Mouse (Mus musculus) heart, postnatal 10 days (tissue): ENCODE results near the gene Col6a1. TPM values are rescaled to one million over a fixed set of nuclear protein-coding genes. Genes with fewer than 3 reads are reported as not detected.
"Not testable (repeated sequence)": the region's sequence is repeated elsewhere in the genome, so short reads cannot be mapped to it uniquely, and the experiment has no call there.

Source experiments
- DNase-seq, 2 experiments: peaks; one replicate each; pipeline ENCODE4 v3.0.0; 2021
- intact Hi-C: fragments of 180-260 bp; cut with DNase I; formaldehyde crosslinking; loops from one replicate; pipeline ENCODE4 v1.15.1; 2025
- total RNA-seq, 2 experiments: library from RNA; stranded (reverse); gene quantifications; 2 replicates each; pipeline ENCODE4 v1.2.3; 2021

Col6a1 gene
- 100 to 1,000 TPM; 186 to 200 TPM for total RNA-seq

DNA sequence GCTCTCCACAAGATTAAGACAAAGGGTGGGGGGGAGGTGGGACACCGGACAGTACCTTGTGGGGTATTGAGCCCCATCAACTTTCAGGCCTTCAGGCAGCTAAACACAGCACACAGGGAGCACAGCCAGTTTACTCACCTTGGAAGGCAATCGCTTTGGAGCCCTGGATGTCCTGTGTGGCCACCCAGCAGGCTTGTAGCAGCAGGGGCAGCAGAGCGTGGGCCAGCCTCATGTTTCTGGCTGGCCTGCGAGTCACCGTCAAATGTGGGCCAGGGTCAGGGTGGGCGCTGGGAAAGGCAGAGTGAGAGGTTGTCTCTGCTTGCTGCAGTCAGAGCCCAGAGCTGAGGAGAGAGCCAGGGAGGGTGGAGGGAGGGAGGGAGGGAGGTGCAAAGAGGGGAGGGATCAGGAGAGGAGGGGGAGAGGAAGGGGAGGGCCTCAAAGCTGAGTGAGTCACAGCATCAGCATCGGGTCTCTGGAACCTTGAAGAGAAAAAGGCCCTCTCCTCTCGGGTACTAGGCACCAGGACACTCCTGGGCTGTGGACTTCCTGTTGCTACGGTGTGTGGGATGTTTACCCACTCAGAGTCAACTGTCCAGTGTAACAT is at the start of gene Col6a1:
Gene Col6a1 (minus strand): TSS at position 487 of the 604 bp plus-strand sequence.
- intact Hi-C loops, result loop anchor here (5.0 kb wide), 1 partner anchor 43 kb away; no protein-coding TSS in a partner anchor

DNA sequence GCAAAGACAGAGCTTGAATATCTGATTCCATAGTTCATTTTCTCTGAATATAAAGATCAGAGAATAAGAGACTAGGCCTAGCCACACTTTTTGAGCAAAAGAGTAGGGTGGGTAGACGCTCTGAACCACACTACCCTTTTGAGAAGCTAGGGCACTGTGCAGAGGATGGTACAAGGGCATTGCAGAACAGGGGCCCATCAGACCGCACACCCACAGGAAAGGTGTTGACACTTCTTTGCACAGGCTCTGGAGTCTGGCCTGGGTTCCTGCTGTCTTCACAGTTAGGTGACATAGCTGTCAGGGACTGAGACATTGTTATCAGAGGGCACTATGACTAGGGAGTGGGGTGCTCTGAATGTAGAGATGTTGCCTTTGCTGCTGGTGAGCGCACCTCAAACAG is 45.7 kb upstream of the Col6a1 start:
- intact Hi-C loops, result no loop called here
- peak; percentile 18 to 26 for DNase-seq

More for the DNA sequence above, at the start of gene Col6a1:
- DNase-seq, result peak; percentile 47 to 53

DNA sequence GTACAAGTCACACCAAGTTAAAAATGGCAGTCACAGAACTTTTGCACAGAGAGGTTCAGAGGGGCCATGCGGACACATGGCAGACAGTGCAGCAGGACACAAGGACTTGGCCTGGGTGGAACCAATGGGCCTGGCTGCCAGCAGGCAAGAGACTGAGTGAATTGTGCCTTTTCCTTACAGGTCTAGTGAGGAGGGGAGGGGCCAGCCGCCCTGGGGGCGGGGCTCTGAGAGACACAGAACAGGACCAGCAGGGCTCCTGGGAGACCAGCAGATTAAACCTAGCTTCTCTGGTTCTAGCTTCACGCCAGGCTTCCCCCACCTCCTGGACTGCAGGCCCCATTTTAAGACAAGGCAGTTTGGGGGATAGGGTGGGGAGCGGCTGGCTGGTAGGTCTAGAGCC is 45.1 kb upstream of the Col6a1 start:
- intact Hi-C loops, result no loop called here

DNA sequence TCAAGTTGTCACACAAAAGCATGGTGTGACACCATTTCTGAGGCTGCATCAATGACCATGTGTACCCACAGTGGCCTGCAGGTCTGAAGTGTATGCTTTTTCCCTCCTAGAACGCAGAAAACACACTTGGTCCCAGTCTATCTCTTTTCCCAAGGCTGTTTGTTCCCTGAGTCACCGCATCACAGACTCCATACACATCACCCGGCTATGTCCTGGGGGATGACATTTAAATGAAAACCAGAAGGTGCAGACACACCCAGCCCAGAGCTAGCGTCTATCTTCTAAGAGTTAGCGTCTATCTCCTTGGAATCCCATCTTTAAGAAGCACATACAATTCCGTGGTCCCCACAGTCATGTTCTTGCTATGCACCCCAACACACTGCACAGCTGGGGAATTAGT is 43.6 kb upstream of the Col6a1 start:
- no peak for DNase-seq
- intact Hi-C loops, result no loop called here

More for the DNA sequence above, 45.1 kb upstream of the Col6a1 start:
- no peak for DNase-seq

DNA sequence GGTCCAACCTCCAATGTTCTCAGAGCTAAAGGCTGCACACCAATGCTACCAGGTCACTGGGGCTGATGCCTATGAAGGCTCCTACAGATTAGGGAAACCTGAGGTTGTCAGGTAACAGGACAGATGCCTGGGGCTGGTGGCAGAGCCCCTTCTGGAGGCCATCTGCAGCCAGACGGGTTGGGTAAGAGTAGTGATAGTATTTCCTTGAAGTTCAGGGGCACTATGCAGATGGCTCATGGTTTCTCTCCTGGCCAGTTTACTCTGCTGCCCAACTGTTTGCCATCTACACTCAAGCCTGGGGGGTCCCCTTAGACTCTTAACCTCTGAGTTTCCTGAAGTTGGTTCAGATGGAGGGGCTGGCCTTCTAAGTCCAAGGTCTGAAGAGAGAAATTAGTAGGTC is 40.2 kb upstream of the Col6a1 start:
- intact Hi-C loops, result no loop called here
- DNase-seq, result no peak

DNA sequence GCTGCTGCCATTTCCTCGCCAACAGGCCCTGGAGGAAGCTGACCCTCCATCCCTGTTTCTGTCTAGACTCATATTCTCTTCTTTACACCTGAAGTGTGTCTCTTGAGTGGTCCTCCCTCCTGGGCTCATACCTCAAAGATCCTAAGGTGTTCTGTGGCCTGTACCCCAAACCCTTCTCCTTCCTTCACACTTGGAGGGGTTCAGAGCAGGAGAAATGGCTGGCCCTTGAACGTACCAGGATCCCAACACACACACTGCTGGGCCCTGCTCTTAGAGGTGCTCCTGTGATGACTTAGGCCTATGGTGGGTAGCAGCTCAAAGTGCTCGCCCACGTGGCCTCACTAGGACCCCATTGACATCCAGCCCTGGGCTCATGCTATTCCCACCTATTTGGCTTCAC is 39.0 kb upstream of the Col6a1 start:
- intact Hi-C loops, result no loop called here
- no peak for DNase-seq

DNA sequence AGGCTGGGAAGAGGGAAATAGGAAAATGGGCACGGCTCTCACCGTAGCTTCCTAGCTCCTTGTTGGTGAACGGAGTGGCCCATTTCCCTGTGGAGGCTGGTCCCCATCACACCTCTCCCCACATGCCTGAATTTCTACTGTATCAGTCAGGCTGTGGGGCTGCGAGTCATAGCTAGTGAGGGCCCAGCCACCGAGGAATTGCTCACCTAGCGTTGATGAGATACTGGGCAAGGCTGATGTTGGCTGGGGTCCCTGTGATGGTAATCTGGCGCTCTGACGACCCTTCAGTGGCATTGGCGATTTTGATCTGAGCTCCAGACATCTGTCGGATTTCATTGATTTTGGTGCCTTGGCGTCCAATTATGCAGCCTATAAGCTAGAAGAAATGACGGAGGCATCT is 37.0 kb upstream of the Col6a1 start:
- intact Hi-C loops, result no loop called here
- no peak for DNase-seq

DNA sequence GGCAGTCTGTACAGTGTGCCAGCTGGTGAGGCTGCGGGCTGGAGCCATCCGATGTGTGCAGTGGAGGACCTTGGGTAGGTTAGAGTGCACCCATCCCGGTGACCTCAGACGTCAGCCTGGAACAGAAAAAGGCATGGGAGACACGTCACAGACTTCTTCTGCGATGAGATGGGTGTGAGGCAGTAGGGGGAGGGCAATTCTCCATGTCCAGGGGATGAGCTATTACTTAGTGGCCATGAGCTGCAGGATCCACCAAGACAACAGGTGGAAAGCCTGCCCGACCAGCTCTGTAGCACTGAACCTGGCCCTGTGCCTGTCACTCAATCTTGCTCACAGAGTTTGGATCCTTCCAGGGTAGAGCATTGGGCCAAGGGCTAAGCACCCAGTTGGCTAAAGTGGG is 36.4 kb upstream of the Col6a1 start:
- intact Hi-C loops, result no loop called here
- DNase-seq, result no peak

DNA sequence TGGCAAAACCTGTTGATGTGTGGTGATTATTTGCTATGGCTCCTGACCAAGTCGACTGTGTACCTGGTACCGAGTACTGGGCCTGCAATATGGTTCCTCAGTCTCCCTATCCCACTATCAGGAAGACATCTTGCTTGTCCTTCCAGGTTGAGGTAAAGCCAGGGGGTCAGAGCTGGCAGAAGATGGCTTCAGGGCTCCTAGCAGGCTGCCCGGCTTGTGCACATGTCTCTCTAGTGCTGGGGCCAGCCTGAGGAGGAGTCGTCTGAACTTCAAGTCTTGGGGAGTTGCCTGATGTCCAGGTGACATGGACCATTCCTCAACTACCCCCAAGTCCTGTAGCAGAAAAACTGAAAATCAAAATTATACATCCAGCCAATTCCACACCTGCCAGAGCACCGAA is 33.9 kb upstream of the Col6a1 start:
- intact Hi-C loops, result no loop called here
- no peak for DNase-seq

DNA sequence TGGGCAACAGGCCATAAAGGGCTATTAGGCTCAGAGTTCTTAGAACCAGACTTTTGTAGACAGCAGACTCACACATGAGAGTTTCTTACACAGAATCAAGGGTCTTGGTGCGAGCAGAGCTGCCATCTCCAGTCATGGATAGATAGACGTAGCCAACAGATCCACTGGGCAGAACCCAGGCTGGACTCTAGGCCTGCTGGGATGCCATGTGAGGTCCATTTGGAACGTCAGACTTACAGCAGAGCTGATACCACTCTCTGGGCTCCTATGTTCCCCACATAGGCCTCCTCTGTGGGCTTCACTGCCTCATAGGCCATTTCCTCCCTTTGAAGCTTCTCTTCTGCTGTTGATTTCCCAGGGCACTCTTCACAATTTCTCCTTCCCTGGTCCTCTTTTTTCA is 27.7 kb upstream of the Col6a1 start:
- intact Hi-C loops, result no loop called here
- DNase-seq, result no peak

DNA sequence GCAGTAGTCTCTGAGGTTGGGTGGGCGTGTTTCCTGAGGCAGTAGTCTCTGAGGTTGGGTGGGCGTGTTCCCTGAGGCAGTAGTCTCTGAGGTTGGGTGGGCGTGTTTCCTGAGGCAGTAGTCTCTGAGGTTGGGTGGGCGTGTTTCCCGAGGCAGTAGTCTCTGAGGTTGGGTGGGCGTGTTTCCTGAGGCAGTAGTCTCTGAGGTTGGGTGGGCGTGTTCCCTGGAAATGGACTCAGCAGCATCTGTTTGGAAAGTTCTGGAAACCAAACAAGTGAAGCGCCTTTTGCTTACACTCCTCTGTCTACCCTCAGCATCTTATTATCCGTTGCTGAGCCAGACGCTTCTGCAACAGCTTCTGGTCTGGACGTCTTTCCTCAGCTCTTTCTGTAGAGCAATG is 18.3 kb upstream of the Col6a1 start:
- intact Hi-C loops, DNase-seq: not testable (repeated sequence)

DNA sequence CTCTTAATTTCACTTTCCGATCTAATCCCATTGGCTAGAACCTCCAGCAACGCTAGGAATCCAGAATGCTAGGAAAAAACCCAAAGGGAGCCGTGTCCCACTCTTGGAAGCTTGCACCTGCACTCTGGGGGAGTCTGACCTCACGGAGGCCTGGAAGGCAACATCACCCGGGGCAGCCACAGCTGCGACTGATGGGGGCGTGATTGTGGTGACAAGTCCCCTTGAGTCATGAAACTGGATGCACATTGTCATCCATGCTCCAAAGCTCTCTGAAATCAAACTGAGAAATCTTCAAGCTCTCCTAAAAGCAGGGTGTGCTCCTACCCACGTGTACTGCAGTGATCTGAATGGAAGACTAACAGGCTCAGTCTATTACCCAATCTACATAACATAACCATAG is 10.8 kb upstream of the Col6a1 start:
- DNase-seq, result no peak
- intact Hi-C loops, result no loop called here

DNA sequence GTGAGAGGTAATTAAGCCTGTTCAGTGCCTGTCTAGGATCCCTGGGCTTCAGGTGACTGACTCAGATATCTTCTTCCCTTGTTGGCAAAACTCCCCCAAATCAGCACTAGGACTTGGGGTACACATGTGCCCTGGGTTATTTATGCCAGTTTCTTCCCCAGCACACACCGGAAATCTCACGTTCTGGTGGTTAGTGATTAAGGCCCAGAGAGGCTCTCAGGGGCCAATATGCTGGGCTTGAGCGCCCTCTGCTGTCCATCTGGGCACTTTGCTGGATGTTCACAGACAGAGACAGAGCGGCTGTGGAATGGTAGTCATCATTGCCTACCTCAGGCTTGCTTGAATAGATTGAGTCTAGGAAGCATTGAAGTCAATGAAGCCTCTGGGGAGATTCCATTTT is 9.0 kb upstream of the Col6a1 start:
- intact Hi-C loops, result loop anchor here (2.0 to 5.0 kb wide), 5 partner anchors 112 to 268 kb away; partner anchors contain the start of genes Col6a2, Lss, Mcm3ap and Ybey
- DNase-seq, result peak; percentile 85 to 91

DNA sequence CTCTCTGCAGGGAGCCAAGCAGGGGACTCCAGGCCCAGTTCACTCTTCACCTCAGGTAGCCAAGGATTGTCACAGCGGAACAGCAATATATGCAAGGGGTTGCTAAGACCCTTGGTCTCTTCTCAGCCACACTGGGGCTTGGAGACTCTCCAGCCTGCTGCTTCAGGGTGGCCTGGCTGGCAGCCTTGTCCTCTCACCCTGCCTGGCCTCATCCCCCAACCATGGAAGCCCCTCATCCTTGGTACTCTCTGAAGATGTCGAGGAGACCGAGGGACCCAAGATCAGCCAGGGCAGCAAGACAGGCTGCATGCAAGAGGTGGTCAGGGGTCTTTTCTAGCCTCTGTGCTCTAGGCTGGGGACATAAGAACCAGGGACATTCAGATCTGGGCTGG is 7.7 kb upstream of the Col6a1 start:
- DNase-seq, result no peak
- intact Hi-C loops, result loop anchor here (2.0 to 5.0 kb wide), 5 partner anchors 111 to 266 kb away; partner anchors contain the start of genes Col6a2, Lss, Mcm3ap and Ybey

DNA sequence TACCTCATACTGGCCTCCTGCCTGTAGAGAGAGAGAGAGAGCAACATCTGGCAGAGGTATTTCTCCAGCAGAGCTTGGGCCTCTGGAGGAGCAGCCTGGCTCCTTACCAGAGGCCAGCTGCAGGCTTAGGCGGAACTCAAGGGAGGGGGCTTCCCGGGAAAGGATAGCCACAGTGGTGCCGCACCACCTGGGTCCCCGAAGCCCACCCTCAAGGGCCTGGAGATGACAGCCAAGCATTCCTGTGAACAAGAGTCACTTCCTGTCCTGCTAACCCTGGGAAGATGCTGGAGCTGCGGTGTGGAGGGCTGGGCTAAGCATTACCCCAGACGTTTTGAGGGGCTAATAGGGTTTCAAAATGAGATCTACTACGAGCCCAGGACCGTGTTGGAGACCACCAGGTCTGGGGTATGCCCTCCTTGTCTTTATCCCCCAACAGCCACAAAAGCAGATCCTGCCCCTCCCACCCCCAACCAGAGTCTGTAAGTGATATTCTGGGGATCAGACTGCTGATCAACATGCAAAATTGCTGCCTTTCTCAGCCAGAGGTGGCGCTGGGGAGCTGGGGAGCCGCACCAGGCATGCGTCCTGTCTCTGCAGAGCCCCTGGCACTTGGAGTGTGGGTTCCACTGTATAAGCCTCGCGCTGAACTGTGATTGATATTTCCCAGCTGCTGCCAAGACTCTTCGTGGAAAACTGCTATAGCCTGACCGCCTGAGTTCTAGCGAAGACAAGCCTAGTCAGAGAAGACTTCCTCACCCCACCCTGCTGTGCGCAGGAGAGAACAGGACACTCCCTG is 7.1 kb upstream of the Col6a1 start:
- peak; percentile 91 to 93 for DNase-seq
- intact Hi-C loops, result loop anchor here (5.0 kb wide), 2 partner anchors 201 to 266 kb away; partner anchors contain the start of genes Lss, Mcm3ap and Ybey

DNA sequence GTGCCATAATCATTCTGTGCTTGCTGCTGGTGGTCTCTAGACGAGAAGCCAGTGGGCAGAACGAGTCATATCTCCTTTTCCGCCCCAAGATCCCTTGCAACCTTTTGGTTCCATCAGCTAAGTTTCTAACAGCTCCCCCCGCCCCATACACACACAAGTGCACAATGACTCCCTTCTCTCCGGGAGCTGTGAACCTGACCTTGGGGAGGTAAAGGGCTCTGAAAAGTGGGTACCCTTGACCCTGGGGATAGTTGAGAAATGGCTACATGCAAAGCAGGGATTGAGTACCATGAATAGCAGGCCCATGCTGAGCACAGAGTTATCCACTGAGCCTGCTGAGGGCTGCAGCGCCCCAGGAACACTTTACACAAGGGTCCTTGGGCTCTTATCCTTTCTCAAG is 6.4 kb upstream of the Col6a1 start:
- DNase-seq, result no peak
- intact Hi-C loops, result loop anchor here (5.0 kb wide), 2 partner anchors 200 to 265 kb away; partner anchors contain the start of genes Lss, Mcm3ap and Ybey

DNA sequence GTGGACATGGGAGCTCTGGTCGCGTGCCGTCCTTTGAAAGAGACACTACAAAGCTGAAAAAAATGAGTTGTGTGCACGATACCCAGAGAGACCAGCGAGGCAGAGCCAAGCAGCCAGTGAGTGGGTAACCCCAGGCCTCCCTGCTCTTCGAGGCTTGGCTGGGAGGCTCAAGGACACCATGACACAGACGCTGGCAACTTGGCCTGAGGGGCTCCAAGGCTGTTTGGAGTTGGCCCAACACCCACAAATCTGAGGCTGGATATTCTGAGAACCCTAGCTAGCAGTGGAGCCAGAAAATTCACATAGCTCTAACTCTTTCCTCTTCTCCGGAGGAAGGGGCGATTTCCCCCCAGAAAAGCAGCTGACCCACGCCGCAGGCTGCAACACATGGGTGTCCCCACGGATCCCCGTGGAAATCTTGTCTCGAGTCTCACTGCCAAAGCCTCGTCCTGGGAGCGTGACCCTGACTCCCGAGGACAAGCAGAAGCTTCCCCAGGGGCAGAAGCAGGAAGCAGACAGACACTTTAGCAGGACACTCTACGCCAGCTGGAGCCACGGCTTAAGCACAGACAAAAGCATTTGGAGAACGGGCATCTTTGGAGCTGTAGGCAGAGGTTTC is 5.8 kb upstream of the Col6a1 start:
- intact Hi-C loops, result loop anchor here (5.0 kb wide), 2 partner anchors 199 to 264 kb away; partner anchors contain the start of genes Lss, Mcm3ap and Ybey
- DNase-seq, result peak; percentile 67 to 72

DNA sequence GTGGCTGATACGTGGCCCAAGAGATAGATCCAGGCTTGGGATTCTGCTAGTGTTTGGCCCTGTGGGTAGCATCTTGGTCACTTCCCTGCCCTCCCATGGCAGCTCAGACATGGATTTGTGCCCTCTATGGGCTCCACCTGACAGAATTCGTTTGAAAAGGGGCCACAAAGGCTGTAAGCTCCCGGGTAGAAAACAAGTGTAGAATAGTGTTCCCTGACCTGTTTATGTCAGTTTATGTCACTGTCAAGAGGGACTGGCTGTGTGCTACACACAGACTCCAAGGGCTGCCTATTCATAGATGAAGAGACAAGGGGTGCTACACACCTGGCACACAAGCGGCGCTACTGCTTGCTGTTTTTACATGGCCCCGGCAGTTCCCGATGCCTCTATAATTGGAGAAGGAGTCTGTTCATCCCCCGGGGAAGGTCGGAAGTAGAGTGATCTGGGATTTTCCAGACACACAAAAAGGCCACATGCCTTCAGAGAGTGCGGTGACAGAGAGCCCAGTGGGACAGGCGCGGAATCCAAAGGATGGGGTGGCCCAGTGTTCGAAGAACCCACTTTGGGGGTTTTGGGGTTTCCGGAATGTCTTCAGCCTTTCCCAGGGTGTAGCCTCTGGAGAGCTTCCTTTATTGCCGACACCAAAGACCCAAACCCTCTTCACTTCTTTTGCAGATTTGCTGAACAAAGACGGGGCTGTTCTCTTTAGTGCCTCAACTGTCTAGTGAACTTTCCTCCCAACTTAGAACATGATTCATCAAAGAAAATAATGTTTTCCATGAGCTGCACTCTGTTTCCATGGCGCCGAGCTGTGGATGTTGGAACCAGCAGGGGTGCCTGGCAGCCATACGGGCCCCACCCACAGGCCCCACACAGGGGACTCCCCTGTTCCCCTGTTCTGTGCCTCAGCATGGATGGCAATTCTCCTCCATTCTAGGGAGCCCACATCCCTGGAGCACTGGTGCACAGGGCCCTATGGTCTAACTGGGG is 4.0 kb upstream of the Col6a1 start:
- peak; percentile 60 to 63 for DNase-seq
- intact Hi-C loops, result loop anchor here (5.0 kb wide), 3 partner anchors 48 to 263 kb away; partner anchors contain the start of genes Lss, Mcm3ap and Ybey

DNA sequence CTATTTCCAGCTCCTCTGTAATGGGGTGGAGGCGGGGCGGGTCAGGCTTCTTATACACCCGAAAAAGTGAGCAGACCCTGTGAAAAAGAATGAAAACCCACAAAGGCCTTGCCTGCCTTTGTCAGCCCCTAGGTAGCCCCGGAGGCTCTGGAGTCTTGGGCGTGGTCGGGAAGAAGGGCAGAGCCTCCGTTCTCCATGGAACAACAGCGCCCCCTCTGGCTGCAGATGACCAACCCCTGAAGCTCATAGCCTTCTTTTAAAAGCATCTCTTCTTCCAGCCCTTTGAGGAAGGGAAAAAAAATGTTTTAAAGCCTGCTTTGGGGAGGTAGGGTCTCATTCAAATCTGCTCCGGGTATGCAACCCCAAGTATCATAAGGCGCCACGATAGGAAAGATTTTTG is 2.4 kb upstream of the Col6a1 start:
- intact Hi-C loops, result loop anchor here (1.0 to 5.0 kb wide), 2 partner anchors 46 to 105 kb away; partner anchors contain the start of gene Col6a2
- DNase-seq, result peak; percentile 85 to 91

DNA sequence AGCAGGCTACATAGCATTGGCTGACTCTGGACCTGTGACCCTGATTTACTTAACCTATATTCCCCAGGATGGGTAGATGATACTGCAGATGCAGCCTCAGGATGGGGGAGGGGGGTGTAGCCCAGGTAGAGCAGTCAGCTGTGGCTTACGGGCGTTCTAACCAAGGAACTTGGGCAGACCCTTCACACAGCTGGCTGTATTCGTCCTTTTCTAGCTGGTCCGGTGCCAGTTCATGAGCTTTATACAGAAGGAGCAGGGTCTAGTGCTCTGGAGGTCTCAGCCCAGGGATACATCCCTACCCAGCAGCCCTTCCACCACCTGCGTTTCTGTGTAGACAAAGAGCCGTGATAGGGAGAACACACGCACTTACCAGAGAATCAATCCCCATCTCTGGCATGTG is 1.3 kb upstream of the Col6a1 start:
- peak in 1 of 2 experiments; percentile 5 for DNase-seq
- intact Hi-C loops, result loop anchor here (5.0 kb wide), 1 partner anchor 45 kb away; no protein-coding TSS in a partner anchor
